Mouse (Mus musculus): ENCODE results near the gene Slc25a16.

The Slc25a16 gene

DNA sequence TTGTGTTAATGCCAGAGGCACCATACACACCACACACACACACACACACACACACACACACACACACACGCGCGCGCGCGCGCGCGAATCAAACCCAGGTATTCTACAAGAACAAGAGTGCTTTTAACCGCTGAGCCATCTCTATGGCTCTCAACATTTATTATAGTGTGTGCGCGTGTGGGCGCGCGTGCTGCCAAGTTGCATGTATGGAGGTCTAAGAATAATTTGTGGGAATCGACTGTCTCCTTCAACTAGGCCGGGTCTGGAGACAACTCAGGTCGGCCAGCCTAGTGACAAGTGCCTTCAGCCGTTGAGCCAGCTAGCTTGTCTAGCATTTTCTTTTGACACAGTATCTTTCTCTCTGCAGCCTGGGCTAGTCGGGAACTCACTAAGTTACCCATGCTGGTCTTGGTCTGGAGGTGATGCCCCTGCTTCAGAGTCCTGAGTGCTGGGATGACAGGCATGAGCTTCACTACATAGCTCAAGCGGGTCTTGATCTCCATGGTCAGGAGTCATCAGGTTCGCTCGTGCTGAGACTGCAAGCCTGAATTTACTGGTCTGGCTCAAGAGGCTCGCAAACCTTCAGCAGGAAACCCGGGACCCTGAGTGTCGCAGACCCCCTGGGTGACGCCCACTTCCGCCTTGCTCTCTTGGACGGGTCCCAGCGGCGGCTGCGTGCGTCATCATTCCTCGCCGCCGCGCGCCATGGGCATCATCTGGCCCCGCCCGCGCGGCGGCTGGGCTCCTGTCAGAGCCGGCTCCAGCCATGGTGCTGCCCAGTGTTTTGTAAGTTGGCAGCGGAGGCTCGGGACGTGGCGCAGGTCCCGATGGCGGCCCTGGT is at the start of gene Slc25a16:
Slc25a16 (plus strand) TSS at position 709 of the 841 bp plus-strand sequence.
- DNase-seq, result peak; percentile 96 to 97

DNA sequence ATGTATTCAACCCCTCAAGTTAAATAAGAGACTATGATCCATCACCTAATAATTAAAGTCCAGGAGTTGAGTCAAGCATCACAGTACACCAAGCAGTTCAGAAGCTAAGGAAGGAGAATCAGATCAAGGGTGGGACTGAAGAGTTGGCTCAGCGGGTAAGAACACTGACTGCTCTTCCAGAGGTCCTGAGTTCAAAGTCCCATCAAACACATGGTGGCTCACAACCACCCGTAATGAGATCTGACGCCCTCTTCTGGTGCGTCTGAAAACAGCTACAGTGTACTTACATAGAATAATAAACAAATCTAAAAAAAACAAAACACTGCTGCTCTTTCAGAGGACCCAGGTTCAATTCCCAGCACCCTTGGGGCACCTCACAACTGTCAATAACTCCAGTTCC is 45.6 kb upstream of the Slc25a16 start:
- DNase-seq, result no peak

DNA sequence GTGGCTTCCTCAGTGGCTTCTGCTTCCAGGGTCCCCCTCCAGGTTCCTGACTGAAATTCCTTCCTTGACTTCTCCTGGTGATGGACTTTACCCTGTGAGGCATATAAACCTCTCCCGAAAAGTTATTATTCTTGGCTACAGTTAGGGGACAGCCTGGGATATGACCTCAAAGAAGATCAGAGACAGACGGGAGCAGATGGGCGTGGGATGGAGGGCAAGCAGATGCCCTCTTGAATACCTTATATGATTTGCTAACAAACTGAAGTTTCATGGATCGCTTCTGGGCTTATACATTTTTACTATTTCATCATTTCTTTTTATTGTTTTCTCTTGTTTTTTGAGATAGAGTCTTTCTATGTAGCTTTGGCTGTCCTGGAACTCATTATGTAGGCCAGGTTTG is 44.9 kb upstream of the Slc25a16 start:
- no peak for DNase-seq

DNA sequence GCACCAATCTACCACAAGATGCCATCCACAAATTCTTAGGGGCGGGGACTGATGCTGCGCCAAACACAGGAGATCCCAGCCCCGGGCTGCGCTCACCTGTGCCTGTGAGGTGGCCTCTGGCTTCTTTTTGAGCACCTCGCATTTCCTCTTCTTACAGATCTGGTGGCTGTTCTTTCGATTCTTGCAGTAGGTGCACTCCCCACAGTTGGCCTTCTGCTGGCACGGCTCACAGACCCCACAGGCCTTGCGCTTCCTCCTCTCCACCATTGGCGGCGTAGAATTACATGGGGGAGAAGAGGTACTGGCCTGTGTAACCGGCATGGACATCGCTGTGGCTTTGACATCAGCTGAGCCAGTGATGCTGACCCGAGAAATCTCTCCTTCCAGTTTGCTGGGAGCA is 42.4 kb upstream of the Slc25a16 start:
- DNase-seq, result no peak

DNA sequence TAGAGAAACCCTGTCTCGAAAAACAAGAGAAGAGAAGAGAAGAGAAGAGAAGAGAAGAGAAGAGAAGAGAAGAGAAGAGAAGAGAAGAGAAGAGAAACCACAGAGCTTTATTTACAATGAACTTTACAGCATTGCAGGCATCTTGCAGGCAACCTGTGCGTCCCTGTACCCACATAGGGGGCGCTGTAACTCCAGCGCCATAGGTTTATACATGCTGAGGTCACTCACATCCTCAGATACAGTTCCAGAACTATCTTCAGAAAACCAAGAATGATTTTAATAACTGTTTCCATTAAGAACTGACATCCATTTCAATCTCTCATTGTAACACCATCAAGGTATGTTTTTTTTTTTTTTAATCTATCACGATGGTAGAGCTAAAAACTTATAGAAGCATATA is 39.2 kb upstream of the Slc25a16 start:
- peak in 1 of 2 experiments; percentile 36 for DNase-seq

DNA sequence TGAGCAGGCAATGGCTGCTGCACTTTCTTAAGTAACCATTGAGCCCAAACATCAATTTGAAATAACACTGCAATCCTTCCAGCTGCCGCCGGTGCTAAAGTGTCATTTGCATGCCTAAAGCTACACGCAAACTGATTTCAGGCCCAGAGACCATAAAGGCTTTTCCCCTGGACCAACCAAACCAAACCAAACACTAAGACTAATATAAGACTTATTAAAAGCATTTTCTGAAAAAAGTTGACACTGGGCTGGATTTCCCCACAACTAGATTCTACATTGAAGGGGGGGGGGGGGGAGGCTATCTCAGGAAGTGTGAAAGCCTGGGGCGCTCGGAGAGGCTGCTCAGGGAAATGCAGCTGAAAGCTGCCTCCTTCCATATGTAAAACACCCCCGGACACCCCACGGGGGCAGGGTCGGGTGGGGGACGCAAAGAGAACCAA is 36.5 kb upstream of the Slc25a16 start:
- DNase-seq, result no peak

DNA sequence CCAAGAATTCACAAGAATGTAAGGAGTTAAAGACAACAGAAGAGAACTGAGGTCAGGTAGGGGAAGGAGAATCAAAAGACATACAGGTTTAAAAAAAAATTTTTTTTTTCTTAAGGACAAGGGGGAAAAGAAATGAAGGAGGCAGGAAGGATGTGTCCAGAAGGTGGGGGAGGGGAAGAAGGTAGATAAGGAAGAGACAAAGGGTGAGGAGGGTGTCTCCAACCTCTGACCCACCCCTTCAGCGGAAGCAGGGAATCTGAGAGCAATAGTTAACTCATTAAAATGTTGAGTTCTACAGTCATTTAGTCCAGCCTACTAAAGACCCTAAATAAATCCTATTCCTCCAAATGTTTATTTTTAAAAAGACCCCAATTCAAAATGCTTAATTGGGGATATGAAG is 35.9 kb upstream of the Slc25a16 start:
- DNase-seq, result no peak

DNA sequence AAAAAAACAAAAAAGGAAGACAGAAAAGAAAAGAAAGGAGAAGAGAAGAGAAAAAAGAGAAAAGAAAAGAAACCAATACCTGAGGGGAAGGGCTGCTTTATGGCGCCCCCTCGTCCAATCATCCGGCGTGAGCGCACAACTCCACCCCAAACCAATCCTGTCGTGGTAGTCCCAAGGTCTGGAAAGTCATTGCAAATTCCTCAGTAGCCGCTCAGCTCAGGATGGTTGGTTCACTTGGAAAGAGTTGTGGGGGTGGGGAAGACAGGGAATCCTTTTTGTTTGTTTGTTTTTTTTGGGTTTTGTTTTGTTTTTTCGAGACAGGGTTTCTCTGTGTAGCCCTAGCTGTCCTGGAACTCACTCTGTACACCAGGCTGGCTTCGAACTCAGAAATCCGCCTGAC is 35.0 kb upstream of the Slc25a16 start:
- no peak for DNase-seq

DNA sequence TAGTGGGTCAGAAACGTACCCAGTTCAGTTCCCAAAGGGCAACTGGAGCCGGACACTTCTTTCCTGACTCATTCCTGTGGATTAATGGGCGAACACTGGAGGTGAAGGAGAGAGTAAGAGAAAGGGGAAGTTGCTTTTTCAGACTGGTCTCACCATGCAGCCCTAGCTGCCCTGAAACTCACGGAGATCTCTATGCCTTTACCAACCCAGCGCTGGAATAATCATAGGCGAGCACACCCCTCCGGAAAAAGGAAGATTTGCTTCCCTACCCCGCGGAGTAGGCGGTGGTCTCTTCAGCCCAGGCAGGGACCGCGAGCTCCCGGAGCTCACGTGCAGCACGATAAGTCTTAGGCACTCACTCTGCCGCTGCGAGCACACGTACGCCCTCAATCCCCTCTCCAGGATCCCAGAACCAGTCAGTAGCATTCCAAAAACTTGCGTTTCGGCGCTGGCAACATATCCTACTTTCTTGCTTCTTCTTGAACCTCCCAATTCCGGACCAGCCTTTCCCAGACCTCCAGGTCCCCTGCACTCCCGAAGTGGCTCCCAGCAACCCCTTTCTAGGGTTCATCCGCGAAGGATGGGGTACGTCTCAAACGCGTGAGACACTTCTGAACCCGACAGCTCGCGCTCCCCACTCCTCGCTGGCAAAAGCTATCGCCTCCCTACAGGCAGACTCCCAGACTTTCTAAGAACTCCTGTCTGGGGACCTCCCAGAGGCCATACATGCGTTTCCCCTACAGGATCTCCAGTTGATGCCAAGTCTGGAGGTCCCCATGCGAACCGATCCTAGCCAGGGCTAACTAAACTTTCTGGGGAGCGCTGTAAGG is 34.2 kb upstream of the Slc25a16 start:
- DNase-seq, result peak in 1 of 2 experiments; percentile 7

DNA sequence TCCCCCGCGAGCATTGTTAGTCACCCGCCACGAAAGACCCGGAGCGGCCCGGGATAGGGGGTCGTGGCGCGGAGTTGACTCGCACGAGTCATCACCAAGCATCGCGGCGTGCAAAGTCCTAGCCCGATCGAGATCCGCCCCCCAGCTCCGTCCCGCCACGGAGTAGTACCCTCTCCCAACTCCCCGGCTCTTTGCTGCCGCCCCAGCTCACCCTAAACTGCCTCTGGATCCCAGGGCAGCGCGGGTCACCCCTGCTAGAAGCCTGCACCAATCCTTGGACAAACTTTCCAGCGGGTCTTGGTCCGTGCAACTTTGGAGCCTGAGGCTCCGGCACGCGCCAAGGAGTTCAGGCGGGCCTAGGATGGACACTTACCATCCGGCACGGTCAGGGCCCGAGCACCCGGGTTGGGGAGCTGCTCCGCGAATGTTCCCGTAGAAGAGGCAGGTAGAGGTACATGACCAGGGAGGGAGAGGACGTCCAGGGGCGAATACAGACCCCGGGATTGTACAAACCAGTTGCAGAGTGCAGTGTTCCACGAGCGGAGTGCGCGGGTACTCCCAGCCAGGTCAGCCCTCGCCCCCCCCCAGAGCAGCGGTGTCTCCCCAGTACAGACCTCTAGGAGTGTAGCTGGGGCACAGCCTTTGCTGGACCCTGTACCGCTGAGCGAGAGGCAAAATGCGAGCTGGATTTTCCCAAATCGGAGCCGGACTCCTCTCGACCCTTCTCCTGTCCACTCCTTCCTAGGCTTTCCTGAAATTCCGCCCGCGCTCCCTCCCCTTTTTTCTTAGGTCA is 33.4 kb upstream of the Slc25a16 start:
- peak; percentile 76 to 82 for DNase-seq

DNA sequence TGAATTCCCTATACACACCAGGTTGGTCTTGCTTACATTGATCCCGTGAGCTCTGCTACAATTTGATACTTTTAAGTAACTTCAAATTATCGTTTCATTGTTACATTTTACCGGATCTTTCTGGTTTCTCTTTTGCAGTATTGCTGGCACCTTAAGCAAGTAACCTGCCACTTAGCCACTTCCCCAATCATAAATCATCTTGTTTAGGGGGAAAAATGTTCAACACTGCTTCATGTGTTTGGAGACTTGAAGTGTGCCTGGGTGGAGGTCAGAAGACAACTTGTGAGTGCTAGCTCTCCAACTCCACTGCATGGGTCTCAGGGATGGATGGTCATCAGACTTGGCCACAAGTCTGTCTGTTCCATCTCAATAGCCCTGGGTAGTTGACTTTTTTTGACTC is 29.4 kb upstream of the Slc25a16 start:
- DNase-seq, result no peak

DNA sequence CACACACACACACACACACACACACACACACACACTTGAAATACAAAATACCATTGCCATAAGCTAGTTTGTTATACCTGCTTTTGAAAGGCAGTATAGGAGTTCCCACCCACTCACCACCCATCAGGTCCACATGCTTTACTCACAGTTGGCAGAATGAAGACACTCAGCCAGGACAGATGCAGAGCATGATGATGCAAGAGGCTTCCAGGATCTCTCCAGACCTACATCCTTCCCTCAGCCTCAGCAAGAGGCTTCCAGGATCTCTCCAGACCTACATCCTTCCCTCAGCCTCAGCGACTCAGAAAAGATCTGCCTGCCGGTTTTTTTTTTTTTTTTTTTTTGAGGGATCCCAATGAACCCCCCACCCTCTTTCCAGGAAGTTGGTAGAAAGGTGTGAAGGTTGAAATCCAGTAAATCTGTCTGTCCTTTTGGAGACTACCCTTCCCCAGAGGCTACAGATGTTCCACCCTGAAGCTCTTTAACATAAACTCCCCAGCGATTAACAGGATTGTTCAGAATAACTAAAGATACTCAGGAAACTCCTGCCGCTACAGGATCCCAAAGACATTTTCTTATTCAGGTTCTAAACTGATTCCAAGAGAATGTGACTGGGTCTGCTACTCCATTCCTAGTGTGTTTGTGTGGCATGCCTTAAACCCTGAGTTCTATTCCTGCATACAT is 27.7 kb upstream of the Slc25a16 start:
- no peak for DNase-seq

DNA sequence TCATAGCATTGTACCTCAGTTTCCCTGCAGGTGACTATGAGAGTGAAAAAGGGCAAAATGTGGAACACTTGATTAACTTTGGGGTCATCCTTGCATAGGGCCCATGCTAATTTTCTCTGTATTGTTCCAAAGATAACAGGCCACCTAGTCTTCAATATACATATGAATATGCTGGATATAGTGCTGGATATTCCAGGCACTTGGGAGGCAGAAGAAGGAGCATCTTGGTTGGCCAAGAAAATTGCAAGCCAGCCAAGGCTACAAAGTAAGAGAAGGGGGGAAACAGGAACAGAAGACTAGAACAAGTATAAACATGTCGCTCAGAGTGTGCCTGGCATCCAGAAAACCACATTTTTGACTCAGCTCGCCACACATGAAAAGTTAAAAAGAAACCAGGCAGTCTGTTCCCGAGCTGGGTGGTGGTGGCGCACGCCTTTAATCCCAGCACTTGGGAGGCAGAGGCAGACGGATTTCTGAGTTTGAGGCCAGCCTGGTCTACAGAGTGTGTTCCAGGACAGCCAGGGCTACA is 27.0 kb upstream of the Slc25a16 start:
- no peak for DNase-seq

DNA sequence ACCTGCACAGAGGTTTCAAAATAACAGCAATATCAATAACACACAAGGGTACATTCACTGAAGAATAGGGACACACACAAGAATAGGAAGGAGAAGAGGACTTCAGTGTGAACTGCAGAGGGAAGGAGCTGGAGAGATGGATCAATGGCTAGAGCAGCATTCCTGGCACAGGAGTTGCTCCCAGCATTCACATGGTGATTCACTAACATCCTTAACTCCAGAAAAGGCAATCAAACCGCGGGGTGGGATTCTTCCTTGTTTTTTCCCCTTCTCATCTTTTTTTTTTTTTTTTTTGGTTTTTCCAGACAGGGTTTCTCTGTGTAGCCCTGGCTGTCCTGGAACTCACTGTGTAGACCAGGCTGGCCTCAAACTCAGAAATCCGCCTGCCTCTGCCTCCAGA is 26.0 kb upstream of the Slc25a16 start:
- no peak for DNase-seq

DNA sequence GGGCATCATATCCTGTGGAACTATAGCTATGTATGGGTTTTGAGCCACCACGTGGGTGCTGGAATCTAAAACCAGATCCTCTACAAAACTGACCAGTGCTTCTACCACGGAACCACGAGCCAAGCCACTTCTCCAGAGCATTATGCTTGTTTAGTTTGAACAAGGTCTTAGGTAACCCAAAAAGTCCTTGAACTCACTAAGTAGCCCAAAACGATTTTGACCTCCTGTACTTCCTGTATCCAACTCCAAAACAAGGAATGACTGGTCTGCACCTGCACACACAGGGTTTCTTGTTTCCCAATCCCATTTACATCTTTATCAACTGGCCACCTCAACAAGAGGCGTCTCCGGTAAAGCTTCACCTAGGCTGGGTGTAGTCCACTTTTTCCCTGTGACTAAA is 25.0 kb upstream of the Slc25a16 start:
- no peak for DNase-seq

DNA sequence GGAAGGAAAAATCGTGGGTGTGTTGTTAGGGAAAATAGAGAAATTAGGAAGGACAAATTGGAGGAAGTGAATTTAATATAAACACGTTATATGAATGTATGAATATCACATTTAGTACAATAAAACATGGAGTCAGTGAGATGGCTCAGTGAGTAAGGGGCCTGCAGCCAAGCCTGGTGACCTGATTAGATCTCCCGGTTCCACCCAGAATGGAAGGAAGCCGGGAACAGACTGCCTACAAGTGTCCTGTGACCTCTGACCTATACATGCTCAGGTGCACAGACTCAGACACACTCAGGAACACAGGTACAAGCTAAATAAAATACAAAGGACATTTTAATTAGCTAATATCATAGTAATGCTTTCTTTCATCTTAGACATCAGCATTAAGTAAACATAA is 24.4 kb upstream of the Slc25a16 start:
- DNase-seq, result no peak

DNA sequence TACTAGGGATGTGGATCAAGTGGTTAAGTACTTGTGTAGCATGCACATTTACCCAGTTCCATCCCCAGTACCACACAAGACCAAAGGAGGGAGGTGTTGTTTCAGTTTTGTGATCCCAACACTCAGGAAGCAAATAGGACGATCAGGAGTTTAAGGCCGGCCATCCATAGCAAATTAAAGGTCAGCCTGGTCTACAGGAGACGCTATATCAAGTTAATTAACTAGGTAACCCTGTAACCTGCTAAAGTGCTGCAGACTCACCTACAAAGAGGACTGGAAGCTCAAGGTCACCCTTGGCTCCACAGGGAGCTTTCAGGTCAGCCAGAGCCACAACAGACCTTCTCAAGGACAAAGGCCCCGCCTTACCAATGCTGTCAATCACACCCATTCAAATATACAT is 23.7 kb upstream of the Slc25a16 start:
- DNase-seq, result no peak

DNA sequence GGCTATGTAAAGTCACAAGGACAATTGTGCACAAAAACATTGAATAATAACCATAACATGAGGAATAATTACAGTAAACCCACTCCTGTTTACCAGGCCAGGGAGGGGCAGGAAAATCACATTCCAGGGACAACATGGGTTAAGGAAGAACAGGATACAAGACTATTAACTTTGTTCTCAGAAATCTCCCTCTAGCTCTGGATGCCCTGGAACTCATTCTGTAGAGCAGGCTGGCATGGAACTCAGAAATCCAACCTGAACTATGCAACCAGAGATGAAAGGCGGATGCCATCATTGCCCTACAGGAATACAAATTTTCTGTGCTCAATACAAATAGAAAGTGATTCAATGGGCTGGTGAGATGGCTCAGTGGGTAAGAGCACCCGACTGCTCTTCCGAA is 23.0 kb upstream of the Slc25a16 start:
- no peak for DNase-seq

DNA sequence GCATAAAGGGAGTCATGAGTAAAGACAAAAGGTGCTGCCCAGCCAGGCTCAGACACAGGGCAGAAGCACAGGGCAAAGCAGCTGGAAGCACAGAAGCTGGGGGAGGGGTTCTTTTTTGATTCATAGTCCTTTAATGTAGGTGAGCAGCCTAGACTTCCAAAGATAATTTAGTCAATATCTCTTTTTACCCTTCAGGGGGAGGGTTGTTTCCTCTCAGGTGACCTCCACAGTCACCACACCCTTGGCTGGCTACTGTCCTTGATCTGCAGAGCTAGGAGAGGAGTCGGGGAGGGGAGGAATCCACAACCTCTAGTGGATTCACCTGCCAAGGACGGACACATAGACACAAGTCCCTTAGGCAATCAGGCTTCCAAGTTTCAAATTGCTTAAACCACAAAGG is 22.4 kb upstream of the Slc25a16 start:
- DNase-seq, result no peak

DNA sequence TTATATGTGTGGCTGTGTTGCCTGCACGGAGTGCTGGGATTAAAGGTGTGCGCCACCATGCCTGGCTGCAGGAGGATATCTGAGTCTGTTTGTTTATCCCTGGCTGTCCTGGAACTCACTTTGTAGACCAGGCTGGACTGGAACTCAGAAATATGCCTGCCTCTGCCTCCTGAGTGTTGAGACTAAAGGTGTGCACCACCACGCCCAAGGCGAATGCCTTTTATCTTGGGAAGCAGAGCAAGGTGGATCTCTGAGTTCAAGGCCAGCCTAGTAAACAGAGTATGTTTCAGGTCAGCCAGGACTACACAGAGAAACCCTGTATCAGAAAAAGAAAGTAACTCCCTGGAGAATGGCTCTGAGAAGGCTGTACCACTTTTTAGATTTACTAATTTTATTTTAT is 20.3 kb upstream of the Slc25a16 start:
- DNase-seq, result no peak

DNA sequence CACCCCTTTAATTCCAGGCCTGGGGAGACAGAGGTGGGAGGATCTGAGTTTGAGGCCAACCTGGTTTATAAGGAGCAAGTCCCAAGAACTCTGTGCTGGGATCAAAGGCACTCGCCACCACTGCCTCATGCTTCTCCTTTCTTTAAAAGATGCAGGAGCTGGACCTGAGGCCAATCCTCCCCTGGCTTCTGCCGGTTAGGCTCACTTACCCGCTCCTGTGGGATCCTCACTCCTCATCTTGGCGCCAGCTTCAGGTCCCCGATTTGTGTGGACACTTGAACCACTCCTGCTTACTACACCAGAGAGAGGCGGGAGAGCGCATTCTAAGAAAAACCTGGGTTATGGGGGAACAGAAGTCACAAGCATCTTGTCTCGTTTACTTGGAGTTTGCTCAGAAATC is 18.6 kb upstream of the Slc25a16 start:
- DNase-seq, result no peak

DNA sequence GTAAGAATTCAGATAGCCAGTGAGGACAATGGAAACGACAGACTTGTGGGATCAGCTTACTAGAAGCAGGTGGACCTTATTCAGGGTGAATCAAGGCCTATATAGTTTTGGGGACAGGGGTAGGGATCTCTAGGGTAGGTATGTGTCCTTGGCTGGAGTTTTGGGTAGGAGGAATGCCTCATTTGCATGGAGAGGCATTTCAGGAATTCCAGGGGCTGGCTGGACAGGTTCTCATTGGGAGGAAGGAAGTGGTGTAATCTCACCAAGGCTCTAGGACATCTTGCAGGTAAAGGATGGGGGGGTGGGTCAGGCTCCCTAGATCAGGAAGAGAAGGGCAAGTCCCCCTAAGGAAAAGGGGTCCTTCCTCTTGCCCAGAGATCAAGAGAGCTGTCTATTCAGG is 17.6 kb upstream of the Slc25a16 start:
- no peak for DNase-seq

All from cerebellum, postnatal 25 days (tissue).